Mouse (Mus musculus): Measurements from ENCODE around the gene Rhbdl1. TPM values are rescaled to one million over a fixed set of nuclear protein-coding genes. Genes with fewer than 3 reads are reported as not detected.

Rhbdl1 gene
- polyA plus RNA-seq, 1 experiment from 2014 or later = 1.4 TPM

DNA sequence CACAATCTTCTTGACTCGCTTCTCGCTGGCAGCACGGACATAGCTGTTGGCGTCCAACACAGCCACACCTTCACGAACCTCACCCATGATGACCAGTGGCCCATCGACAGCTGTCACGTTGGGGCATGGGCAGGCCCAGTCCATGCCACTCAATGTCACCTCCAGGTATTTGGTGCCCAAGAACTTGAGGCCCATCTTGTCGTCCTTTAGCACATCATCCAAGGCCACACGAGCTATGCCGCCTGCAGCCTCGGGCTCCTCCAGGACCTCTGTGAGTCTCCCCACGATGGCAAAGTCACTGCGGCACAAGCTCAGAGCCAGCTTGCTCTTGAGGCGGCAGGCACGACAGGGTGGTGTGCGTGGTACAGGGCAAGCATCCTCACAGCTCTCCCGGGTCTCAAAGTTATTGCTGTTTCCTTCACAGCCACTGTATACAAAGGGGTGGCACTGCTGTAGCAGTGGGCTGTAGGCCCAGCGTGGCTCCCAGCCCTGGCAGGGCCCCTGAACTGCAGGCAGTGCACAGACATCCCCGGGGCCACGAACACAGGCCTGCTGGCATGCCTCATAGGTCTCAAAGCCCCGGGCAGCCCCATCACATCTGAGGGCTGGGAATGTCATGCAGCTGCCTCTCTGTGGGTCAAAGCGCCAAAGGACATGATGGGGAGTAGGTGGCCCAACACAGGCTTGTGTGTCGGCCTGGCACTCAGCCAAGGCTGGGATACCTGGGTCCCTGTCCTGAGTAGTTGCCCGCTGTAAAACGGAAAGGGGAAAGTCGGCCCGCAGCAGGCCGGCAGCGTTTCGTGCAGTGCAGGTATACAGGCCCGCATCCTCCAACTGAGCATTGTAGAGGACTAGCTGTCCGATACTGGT, 40.9 kb upstream of the Rhbdl1 start:
- DNase-seq (ENCODE audit: low spot score) = no peak
- Histone ChIP-seq H3K4me3 (ENCODE audit: low read depth, low read length) (no peak overlapping the region), H3K27ac (ENCODE audit: low read length) (no peak overlapping the region), H3K36me3 (ENCODE audit: insufficient read depth, low read length) (no peaks in the 10 kb centered on the region; the same call in 1 of the 2 replicates), H3K4me1 (ENCODE audit: insufficient read depth, low read depth, low read length) (peaks cover 6% of the 10 kb centered on the region; the same call in 1 of the 2 replicates), H3K9me3 (ENCODE audit: low read length) (no peaks in the 10 kb centered on the region), H3K4me2 (replicated peaks; ENCODE audit: low read depth, low read length) (no peak overlapping the region), H3K27me3 (replicated peaks; ENCODE audit: insufficient read depth, low read length) (no peaks in the 10 kb centered on the region), H3K9ac (replicated peaks; ENCODE audit: low read depth) (no peak overlapping the region)
- WGBS = 90% methylated on average over 32 of the region's 32 CpGs
- ATAC-seq = no peak
- no peak for TF ChIP-seq CTCF (IDR thresholded peaks at IDR 0.05)
- TF ChIP-seq EP300 (IDR thresholded peaks at IDR 0.05) = no peak

DNA sequence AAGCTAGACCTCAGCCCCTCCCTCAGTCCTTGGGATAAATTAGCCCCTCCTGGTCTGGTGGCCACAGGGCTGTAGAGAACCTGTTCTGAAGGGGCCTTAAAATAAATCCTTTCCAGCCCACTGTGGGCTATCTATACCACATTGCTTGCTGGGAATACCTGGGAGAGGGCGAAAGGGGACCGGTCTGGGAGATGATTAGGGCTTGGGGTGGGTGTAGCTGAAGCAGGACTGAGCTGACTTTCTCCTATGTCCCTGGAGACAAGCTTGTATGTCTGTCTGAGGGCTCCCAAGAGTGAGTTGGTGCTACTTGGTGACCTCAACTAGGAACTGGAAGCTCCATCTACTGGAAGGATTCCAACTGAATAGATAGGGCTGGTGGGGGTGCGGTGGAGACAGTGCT, 39.9 kb upstream of the Rhbdl1 start:
- Histone ChIP-seq H3K27me3 (replicated peaks; ENCODE audit: insufficient read depth, low read length) (no peaks in the 10 kb centered on the region), H3K9ac (replicated peaks; ENCODE audit: low read depth) (no peak overlapping the region), H3K27ac (ENCODE audit: low read length) (no peak overlapping the region), H3K4me2 (replicated peaks; ENCODE audit: low read depth, low read length) (no peak overlapping the region), H3K9me3 (ENCODE audit: low read length) (no peaks in the 10 kb centered on the region), H3K4me3 (ENCODE audit: low read depth, low read length) (no peak overlapping the region), H3K36me3 (ENCODE audit: insufficient read depth, low read length) (no peaks in the 10 kb centered on the region), H3K4me1 (ENCODE audit: insufficient read depth, low read depth, low read length) (peaks cover 6% of the 10 kb centered on the region; the same call in 1 of the 2 replicates)
- DNase-seq (ENCODE audit: low spot score) (no peak), ATAC-seq (no peak)
- WGBS = 93% methylated on average over 3 of the region's 3 CpGs
- no peak for TF ChIP-seq CTCF (IDR thresholded peaks at IDR 0.05)
- no peak for TF ChIP-seq EP300 (IDR thresholded peaks at IDR 0.05)

DNA sequence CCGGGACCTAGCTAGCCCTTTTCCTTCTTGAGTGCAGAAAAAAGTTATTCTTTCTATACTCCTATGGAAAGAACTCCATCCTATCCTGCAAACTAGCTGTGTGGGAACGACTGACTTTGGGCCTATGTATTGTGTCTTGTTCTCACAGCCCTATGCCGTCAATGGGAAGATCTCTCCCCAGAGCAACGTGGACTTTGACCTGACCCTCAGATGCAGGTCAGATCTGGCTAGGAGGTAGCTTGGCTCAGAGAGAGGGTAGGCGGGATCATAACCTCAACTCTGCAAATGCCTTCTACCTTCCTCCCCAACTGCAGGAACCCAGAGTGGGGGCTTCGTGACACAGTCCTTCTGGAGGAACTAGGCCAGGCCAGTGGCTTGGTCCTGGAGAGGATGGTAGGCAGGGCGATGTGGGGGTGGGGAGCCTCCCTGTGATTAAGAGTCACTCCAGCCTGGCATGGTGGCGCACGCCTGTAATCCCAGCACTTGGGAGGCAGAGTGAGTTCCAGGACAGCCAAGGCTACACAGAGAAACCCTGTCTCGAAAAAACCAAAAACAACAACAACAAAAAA, 39.3 kb upstream of the Rhbdl1 start:
- 60% methylated on average over 10 of the region's 10 CpGs for WGBS
- DNase-seq (ENCODE audit: low spot score) (no peak), ATAC-seq (no peak)
- H3K4me3 ChIP-seq (ENCODE audit: low read depth, low read length) = no peak overlapping the region
- peaks cover 6% of the 10 kb centered on the region; the same call in 1 of the 2 replicates for H3K4me1 ChIP-seq (ENCODE audit: insufficient read depth, low read depth, low read length)
- H3K9me3 ChIP-seq (ENCODE audit: low read length) = no peaks in the 10 kb centered on the region
- no peak overlapping the region for H3K27ac ChIP-seq (ENCODE audit: low read length)
- no peaks in the 10 kb centered on the region for H3K36me3 ChIP-seq (ENCODE audit: insufficient read depth, low read length)
- H3K27me3 ChIP-seq (replicated peaks; ENCODE audit: insufficient read depth, low read length) = no peaks in the 10 kb centered on the region
- H3K4me2 ChIP-seq (replicated peaks; ENCODE audit: low read depth, low read length) = peak overlapping the region; percentile 81
- TF ChIP-seq CTCF (IDR thresholded peaks at IDR 0.05) (no peak), EP300 (IDR thresholded peaks at IDR 0.05) (no peak)
- peak overlapping the region; percentile 48; the same call in 1 of the 2 replicates for H3K9ac ChIP-seq (replicated peaks; ENCODE audit: low read depth)

DNA sequence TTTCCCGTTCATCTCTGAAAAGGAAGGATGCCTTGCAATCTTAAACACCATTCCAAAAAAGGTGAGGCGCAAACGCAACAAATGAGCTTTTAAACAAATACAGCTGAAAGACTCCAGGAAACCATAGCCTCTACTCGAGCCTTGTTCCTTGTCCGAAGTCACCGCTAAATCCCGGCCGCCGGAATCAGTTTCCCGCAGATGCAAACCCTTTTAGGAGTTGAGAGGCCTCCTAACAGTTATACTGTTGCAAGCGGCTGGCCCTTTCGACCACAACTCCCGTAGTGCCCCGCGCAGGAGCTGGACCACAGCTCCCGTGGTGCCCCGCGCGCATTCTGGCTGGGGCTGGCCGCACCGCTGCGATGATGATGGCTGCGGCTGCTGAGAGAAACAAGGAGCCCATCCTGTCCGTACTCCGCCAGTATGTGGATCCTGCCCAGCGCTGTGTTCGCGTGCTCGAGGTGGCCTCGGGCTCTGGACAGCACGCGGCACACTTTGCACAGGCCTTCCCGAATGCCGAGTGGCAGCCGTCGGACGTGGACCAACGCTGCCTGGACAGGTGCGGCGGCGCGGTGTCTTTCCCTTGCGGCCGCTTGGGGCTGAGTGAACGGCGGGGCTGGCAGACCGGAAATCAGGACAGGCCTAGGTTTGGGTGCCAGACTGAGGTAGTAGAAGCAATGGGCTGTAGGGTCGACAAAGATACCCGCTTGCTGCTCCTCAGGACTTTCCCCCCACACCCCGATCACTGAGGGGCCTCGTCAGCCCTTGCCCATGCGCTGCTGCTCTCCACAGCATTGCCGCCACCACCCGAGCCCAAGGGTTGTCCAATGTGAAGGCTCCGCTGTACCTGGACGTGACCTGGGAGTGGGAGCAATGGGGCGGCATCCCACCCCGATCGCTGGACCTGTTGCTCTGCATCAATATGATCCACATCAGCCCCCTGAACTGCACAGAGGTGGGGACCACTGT, 38.4 kb upstream of the Rhbdl1 start:
- ATAC-seq (peak; percentile 94), DNase-seq (ENCODE audit: low spot score) (peak; percentile 93)
- H3K4me2 ChIP-seq (replicated peaks; ENCODE audit: low read depth, low read length) = peak overlapping the region; percentile 81
- H3K9ac ChIP-seq (replicated peaks; ENCODE audit: low read depth) = peak overlapping the region; percentile 48
- peak overlapping the region; percentile 78 for H3K27ac ChIP-seq (ENCODE audit: low read length)
- peak overlapping the region; percentile 68 for H3K4me3 ChIP-seq (ENCODE audit: low read depth, low read length)
- no peak for TF ChIP-seq EP300 (IDR thresholded peaks at IDR 0.05)
- TF ChIP-seq CTCF (IDR thresholded peaks at IDR 0.05) = peak; percentile 23
- H3K4me1 ChIP-seq (ENCODE audit: insufficient read depth, low read depth, low read length) = peaks cover 6% of the 10 kb centered on the region; the same call in 1 of the 2 replicates
- no peaks in the 10 kb centered on the region for H3K9me3 ChIP-seq (ENCODE audit: low read length)
- H3K27me3 ChIP-seq (replicated peaks; ENCODE audit: insufficient read depth, low read length) = no peaks in the 10 kb centered on the region
- no peaks in the 10 kb centered on the region for H3K36me3 ChIP-seq (ENCODE audit: insufficient read depth, low read length)
- WGBS = under 1% methylated on average over 59 of the region's 59 CpGs

DNA sequence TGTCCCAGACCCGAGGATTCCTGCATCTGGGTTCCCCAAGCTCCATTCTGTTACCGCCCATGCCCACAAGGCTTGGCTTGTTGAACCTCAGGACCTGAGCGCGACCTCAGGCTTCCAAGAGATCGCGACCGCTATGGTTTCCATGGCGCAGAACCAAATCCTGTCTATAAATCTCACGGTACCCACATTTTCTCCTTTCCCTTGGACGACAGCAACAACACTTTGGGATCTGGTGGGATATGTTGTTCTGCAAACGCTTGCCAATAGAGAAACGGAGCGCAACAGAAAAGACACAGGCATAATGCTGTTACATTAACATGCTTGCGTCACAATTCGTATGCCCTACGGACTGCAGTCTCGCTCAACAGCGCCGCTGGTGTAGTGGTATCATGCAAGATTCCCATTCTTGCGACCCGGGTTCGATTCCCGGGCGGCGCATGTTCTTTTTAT, 37.7 kb upstream of the Rhbdl1 start, which contains the start of gene Mettl26:
Gene Mettl26 (plus strand): TSS at position 354 of the 450 bp plus-strand sequence.
- no peak for TF ChIP-seq EP300 (IDR thresholded peaks at IDR 0.05)
- TF ChIP-seq CTCF (IDR thresholded peaks at IDR 0.05) = peak; percentile 46
- Histone ChIP-seq H3K9ac (replicated peaks; ENCODE audit: low read depth) (peak within 1 kb of the TSS; percentile 48), H3K4me1 (ENCODE audit: insufficient read depth, low read depth, low read length) (peaks cover 6% of the 10 kb centered on the region; the same call in 1 of the 2 replicates), H3K4me2 (replicated peaks; ENCODE audit: low read depth, low read length) (peak within 1 kb of the TSS; percentile 81), H3K4me3 (ENCODE audit: low read depth, low read length) (peak within 1 kb of the TSS; percentile 68), H3K9me3 (ENCODE audit: low read length) (no peaks in the 10 kb centered on the region), H3K27ac (ENCODE audit: low read length) (peak within 1 kb of the TSS; percentile 78), H3K27me3 (replicated peaks; ENCODE audit: insufficient read depth, low read length) (no peaks in the 10 kb centered on the region), H3K36me3 (ENCODE audit: insufficient read depth, low read length) (no peaks in the 10 kb centered on the region)
- DNase-seq (ENCODE audit: low spot score) = peak; percentile 88
- peak; percentile 80 for ATAC-seq
- 0% methylated on average over 25 of the region's 25 CpGs for WGBS

Measured in lung, postnatal 0 days (tissue).